8 mouse cellular contexts compared by ENCODE assay signal in genomic region chr7:67645681-67646014, GRCm38 (mm10). TPM values are rescaled to one million over a fixed set of nuclear protein-coding genes. Genes with fewer than 3 reads are reported as not detected.
DNase-seq lines count a peak whose midpoint lies in the region; ATAC-seq and TF ChIP-seq lines count a peak whose summit lies in the region.

No protein-coding gene starts in this region.

- ATAC-seq in forebrain, embryonic 16.5 days, result no peak
- peak; percentile 20 for ATAC-seq in liver, postnatal 0 days

- no peak for DNase-seq in gastrocnemius, adult 2 months
- no peak for DNase-seq in gastrocnemius, adult 18-20 months (ENCODE audit: low spot score)
- DNase-seq in CH12.LX (ENCODE audit: extremely low read depth), result no peak
- no peak for DNase-seq in liver, postnatal 0 days
- no peak for DNase-seq in right cerebral cortex, adult 18-20 months
- no peak for DNase-seq in embryo, embryonic 11 days
- DNase-seq in urinary bladder, postnatal 14 days (ENCODE audit: low spot score), result no peak

- intact Hi-C loops in gastrocnemius, adult 2 months (cut with DNase I), result loop anchor here (10.0 kb wide), 1 partner anchor 951 kb away; no protein-coding TSS in a partner anchor

- no peak for TF ChIP-seq RAD21 in CH12.LX (IDR thresholded peaks at IDR 0.05; ENCODE audit: low read depth, low read length)

- in situ Hi-C loops in CH12.LX (cut with MboI; ENCODE audit: low pct_ligation_motif_present, low pct_unique_long_range_greater_than_20kb, low sequenced_read_pairs), result loop anchor here (25.0 kb wide), 2 partner anchors 583 to 1208 kb away; partner anchors contain the start of gene Aldh1a3

- no peaks in the 10 kb centered on the region for H3K9me3 ChIP-seq in CH12.LX (replicated peaks; ENCODE audit: low read length)
- H3K9me3 ChIP-seq in forebrain, embryonic 16.5 days (ENCODE audit: control insufficient read depth, low read length), result no peaks in the 10 kb centered on the region
- H3K9me3 ChIP-seq in liver, postnatal 0 days (ENCODE audit: low read length), result no peaks in the 10 kb centered on the region

- peak overlapping the region; percentile 95 for H3K4me3 ChIP-seq in gastrocnemius, adult 2 months
- H3K4me3 ChIP-seq in CH12.LX (replicated peaks in 1 of 3; ENCODE audit: low read depth in 2 of 3, low read length in 2 of 3, poor library complexity in 1 of 3), result peak overlapping the region; percentile 73 to 92 (median 90)
- H3K4me3 ChIP-seq in forebrain, embryonic 16.5 days (replicated peaks; ENCODE audit: low read length), result peak overlapping the region; percentile 96
- H3K4me3 ChIP-seq in liver, postnatal 0 days (ENCODE audit: low read depth, low read length), result peak overlapping the region; percentile 70

- peak overlapping the region; percentile 99 for H3K4me2 ChIP-seq in CH12.LX (ENCODE audit: insufficient read depth, low read depth, poor library complexity, severe bottlenecking)
- H3K4me2 ChIP-seq in forebrain, embryonic 16.5 days (ENCODE audit: low read length), result peak overlapping the region; percentile 85
- H3K4me2 ChIP-seq in liver, postnatal 0 days (ENCODE audit: low read depth, low read length), result peak overlapping the region; percentile 74

- TF ChIP-seq EP300 in CH12.LX (IDR thresholded peaks at IDR 0.05; ENCODE audit: low read length), result no peak
- TF ChIP-seq EP300 in liver, postnatal 0 days (IDR thresholded peaks at IDR 0.05; ENCODE audit: low read depth), result no peak

- no peaks in the 10 kb centered on the region for H3K27me3 ChIP-seq in CH12.LX (replicated peaks)
- no peaks in the 10 kb centered on the region for H3K27me3 ChIP-seq in forebrain, embryonic 16.5 days (replicated peaks; ENCODE audit: control insufficient read depth, insufficient read depth, low read length)
- H3K27me3 ChIP-seq in liver, postnatal 0 days (ENCODE audit: insufficient read depth, low read length), result no peaks in the 10 kb centered on the region

- no peak; the same call in 1 of the 2 replicates for TF ChIP-seq POLR2A in CH12.LX (IDR thresholded peaks at IDR 0.05; ENCODE audit: low read depth, low read length)

- peak overlapping the region; percentile 97 for H3K27ac ChIP-seq in gastrocnemius, adult 2 months
- peak overlapping the region; percentile 38 for H3K27ac ChIP-seq in CH12.LX (ENCODE audit: insufficient read depth, low read depth)
- peak overlapping the region; percentile 87 for H3K27ac ChIP-seq in forebrain, embryonic 16.5 days (ENCODE audit: low read length)
- peak overlapping the region; percentile 90 for H3K27ac ChIP-seq in liver, postnatal 0 days (ENCODE audit: low read depth)

- dilution Hi-C loops in CH12.LX (cut with MboI; ENCODE audit: extremely low pct_ligation_motif_present, extremely low pct_unique_long_range_greater_than_20kb, low sequenced_read_pairs), result no loop called here

- H3K4me1 ChIP-seq in CH12.LX (ENCODE audit: control insufficient read depth in 1 of 2, insufficient read depth in 2 of 2), result peaks cover 0 to 21% of the 10 kb centered on the region in 2 experiments; a peak in 2 of 4 replicates
- peaks cover 27% of the 10 kb centered on the region for H3K4me1 ChIP-seq in forebrain, embryonic 16.5 days (replicated peaks; ENCODE audit: control insufficient read depth, insufficient read depth, low read length)
- peaks cover 6% of the 10 kb centered on the region; the same call in 1 of the 2 replicates for H3K4me1 ChIP-seq in liver, postnatal 0 days (ENCODE audit: insufficient read depth)

- H3K36me3 ChIP-seq in CH12.LX (replicated peaks in 1 of 2; ENCODE audit: control insufficient read depth in 1 of 2, insufficient read depth in 1 of 2, low read length in 1 of 2), result peaks cover 0 to 2% of the 10 kb centered on the region in 2 experiments
- peaks cover 3% of the 10 kb centered on the region; the same call in 1 of the 2 replicates for H3K36me3 ChIP-seq in forebrain, embryonic 16.5 days (ENCODE audit: control insufficient read depth, insufficient read depth)
- H3K36me3 ChIP-seq in liver, postnatal 0 days (replicated peaks; ENCODE audit: insufficient read depth, low read length), result peaks cover 5% of the 10 kb centered on the region; the same call in 1 of the 2 replicates

- under 1% methylated on average over 15 of the region's 15 CpGs for WGBS in forebrain, embryonic 16.5 days
- WGBS in liver, postnatal 0 days (ENCODE audit: insufficient replicate concordance), result under 1% methylated on average over 15 of the region's 15 CpGs

- peak overlapping the region; percentile 93 for H3K9ac ChIP-seq in CH12.LX (ENCODE audit: insufficient read depth, low read depth)
- H3K9ac ChIP-seq in forebrain, embryonic 16.5 days (replicated peaks; ENCODE audit: low read depth, low read length), result peak overlapping the region; percentile 80
- peak overlapping the region; percentile 82 for H3K9ac ChIP-seq in liver, postnatal 0 days (replicated peaks)

- H3K79me2 ChIP-seq in CH12.LX (replicated peaks; ENCODE audit: control insufficient read depth, extremely low read depth, insufficient read depth, poor library complexity, severe bottlenecking), result no peaks in the 10 kb centered on the region

- TF ChIP-seq CTCF in gastrocnemius, adult 2 months (IDR thresholded peaks at IDR 0.05), result no peak
- TF ChIP-seq CTCF in CH12.LX (conservative IDR thresholded peaks at IDR 0.05 in 1 of 2, IDR thresholded peaks at IDR 0.05 in 1 of 2; ENCODE audit: low read depth in 2 of 2, low read length in 2 of 2), result no peak
- no peak for TF ChIP-seq CTCF in liver, postnatal 0 days (IDR thresholded peaks at IDR 0.05; ENCODE audit: low read depth)

TF ChIP-seq in CH12.LX, 34 proteins besides CTCF, POLR2A, EP300 and RAD21:
- TF ChIP-seq BHLHE40 (IDR thresholded peaks at IDR 0.05; ENCODE audit: low read depth, low read length), result no peak
- TF ChIP-seq MYC (IDR thresholded peaks at IDR 0.05; ENCODE audit: low read depth, low read length), result 0 out of 2 replicates have a peak, but pooled peaks have one; percentile 14
TF ChIP-seq in CH12.LX: peak in this region for 1.

RNA-seq across cellular contexts. Expression of gene Lrrc28, which starts 0.6 kb away (rescaled TPM):
- 10 to 100 TPM; 21.3 to 23.6 TPM for total RNA-seq in gastrocnemius, adult 2 months (2021)
- total RNA-seq in gastrocnemius, adult 18-20 months (2021), result 10 to 100 TPM; 18.2 to 26.1 TPM
- total RNA-seq in CH12.LX (2012; rRNA removed), result 44.2 and 59.2 TPM in 2 replicates
- 57.1 and 63.5 TPM in 2 replicates for total RNA-seq in CH12.LX (2014; rRNA removed)
- polyA plus RNA-seq in CH12.LX (2012; ENCODE audit: insufficient read length, low read depth), result 27.9 and 41.6 TPM in 2 replicates
- 31.9 and 34.3 TPM in 2 replicates for polyA plus RNA-seq in forebrain, embryonic 16.5 days (2015; fragmentation: Nextera tagmentation; extraction: Ambion mirVana)
- polyA plus RNA-seq in liver, postnatal 0 days (2015; fragmentation: Nextera tagmentation; extraction: Ambion mirVana), result 10.6 and 12.6 TPM in 2 replicates

RNA-seq across cellular contexts. Expression of gene Ttc23, which starts 1.6 kb away (rescaled TPM):
- 10 to 100 TPM; 23.3 to 25.3 TPM for total RNA-seq in gastrocnemius, adult 2 months (2021)
- 10 to 100 TPM; 18.6 to 19.2 TPM for total RNA-seq in gastrocnemius, adult 18-20 months (2021)
- total RNA-seq in CH12.LX (2012; rRNA removed) (0.89 and 1.6 TPM in 2 replicates), CH12.LX (2014; rRNA removed) (1.6 and 2.5 TPM in 2 replicates)
- 0.93 TPM in 2 replicates for polyA plus RNA-seq in CH12.LX (2012; ENCODE audit: insufficient read length, low read depth)
- polyA plus RNA-seq in forebrain, embryonic 16.5 days (2015; fragmentation: Nextera tagmentation; extraction: Ambion mirVana), result 8.4 and 10.6 TPM in 2 replicates
- polyA plus RNA-seq in liver, postnatal 0 days (2015; fragmentation: Nextera tagmentation; extraction: Ambion mirVana), result 8.4 and 9.0 TPM in 2 replicates

Comparison
In these comparisons a context has a peak if more than half of its experiments do, and no peak if none do; other contexts are left out.
1. H3K27ac ChIP-seq: peak in every context shown above with its lines; median percentile 97 in gastrocnemius, adult 2 months; 90 in liver, postnatal 0 days; 87 in forebrain, embryonic 16.5 days; 38 in CH12.LX.
2. RNA of gene Ttc23, which starts 1.6 kb away (total RNA-seq): 23.3 to 25.3 TPM in gastrocnemius, adult 2 months and 18.6 to 19.2 TPM in gastrocnemius, adult 18-20 months; 0.89 to 2.5 TPM in CH12.LX; every median in the first group is over 4 times any median in the second.
3. Peak in every context shown above with its lines, with median percentiles within 50 percentile points of each other: H3K4me3 ChIP-seq, H3K4me2 ChIP-seq and H3K9ac ChIP-seq.